Mouse (Mus musculus) liver, adult 2 months (tissue): ENCODE results near the gene Actn2.

Experiments
- CTCF ChIP-seq: fragments of 200-500 bp; IDR thresholded peaks from 2 replicates; pipeline ENCODE4 v1.5.1; 2011; ENCODE audit warnings: low read depth, low read length, control low read depth
- POLR2A ChIP-seq: fragments of 200-500 bp; IDR thresholded peaks from 2 replicates; pipeline ENCODE4 v1.6.1; 2011; ENCODE audit warnings: low read length, control low read depth; ENCODE audit not compliant: insufficient read depth; ENCODE audit errors: extremely low read depth

DNA sequence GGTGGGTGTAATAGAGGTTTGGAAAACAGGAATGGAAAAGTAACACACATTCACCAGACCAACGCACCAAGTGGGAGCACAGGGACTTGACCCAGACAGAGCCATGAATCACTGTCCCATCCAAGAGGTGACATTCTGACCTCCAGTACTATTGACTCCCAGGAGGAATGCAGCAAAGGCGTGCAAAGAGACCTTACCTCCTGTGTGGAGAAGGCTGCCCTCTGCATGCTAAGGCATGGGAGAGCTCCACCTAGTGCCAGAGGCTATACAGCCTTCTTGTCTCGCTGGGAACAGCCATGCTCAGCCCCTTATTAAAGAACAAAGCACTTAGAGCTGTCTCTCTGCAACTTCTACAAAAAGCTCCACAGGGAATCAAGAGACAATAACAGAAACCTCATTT lies 73.5 kb downstream of the Actn2 start:
- no peak for TF ChIP-seq POLR2A
- peak; percentile 58 for TF ChIP-seq CTCF
